Mouse (Mus musculus) lung, adult 2 months (tissue): ENCODE results near the gene Itga1.

ENCODE experiments used
- CTCF ChIP-seq: fragments of 200-500 bp; IDR thresholded peaks from 2 replicates; pipeline ENCODE4 v1.5.1; 2011; ENCODE audit warnings: mild to moderate bottlenecking, low read length, control low read depth; ENCODE audit not compliant: insufficient read depth
- POLR2A ChIP-seq: fragments of 200-500 bp; IDR thresholded peaks from 2 replicates; pipeline ENCODE4 v1.6.1; 2011; ENCODE audit warnings: low read depth, mild to moderate bottlenecking, control low read depth, low read length, borderline replicate concordance; ENCODE audit errors: extremely low read depth

DNA sequence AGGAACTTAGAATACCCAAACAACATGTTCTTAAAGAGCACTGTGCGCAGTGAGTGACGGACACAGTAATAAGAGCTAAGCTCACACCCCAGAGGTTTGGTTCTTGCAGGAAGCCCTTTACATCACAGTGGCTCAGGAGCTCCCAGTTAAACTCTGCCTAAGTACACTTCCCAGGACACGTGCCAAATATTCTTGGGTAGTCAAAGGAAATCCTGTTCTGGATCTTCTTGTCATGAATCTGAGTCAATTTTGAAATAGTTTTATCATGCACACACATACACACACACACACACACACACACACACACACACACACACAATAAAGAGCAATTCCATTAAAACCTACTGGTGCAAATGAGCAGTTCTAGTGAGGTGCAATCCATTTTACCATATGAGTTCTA lies 30.3 kb downstream of the Itga1 start:
- TF ChIP-seq CTCF: no peak
- no peak for TF ChIP-seq POLR2A
